Mouse (Mus musculus) adrenal gland, adult 8-10 months (tissue): Measurements from ENCODE around the gene Gm13757. TPM values are rescaled to one million over a fixed set of nuclear protein-coding genes. Genes with fewer than 3 reads are reported as not detected.
"Not testable (repeated sequence)": the region's sequence is repeated elsewhere in the genome, so short reads cannot be mapped to it uniquely, and the experiment has no call there.

Experiments used
- DNase-seq: peaks from one replicate; pipeline ENCODE4 v3.0.0; 2022
- total RNA-seq, 4 experiments: library from RNA; stranded (reverse); gene quantifications; 2 replicates each; pipeline ENCODE4 v1.2.4; 2022

Gene Gm13757
- total RNA-seq, result not detected

- DNase-seq, result no peak
Measured at GRCm38 (mm10) chr2:88449031-88449430, at the start of gene Gm13757. TSS of gene Gm13757 (minus strand) at chr2:88449131.

- no peak for DNase-seq
Measured at GRCm38 (mm10) chr2:88493020-88493419, 44.1 kb upstream of the Gm13757 start, which contains the start of gene Olfr1185-ps1. TSS of gene Olfr1185-ps1 (plus strand) at chr2:88493320.

GRCm38 (mm10) chr2:88483298-88483697, 34.4 kb upstream of the Gm13757 start, which contains the start of gene Olfr1184:
TSS of gene Olfr1184 (plus strand) at chr2:88483598.
- DNase-seq, result no peak

- not testable (repeated sequence) for DNase-seq
Measured at GRCm38 (mm10) chr2:88454567-88454966, 5.6 kb upstream of the Gm13757 start, which contains the start of gene Olfr1183. TSS of gene Olfr1183 (plus strand) at chr2:88454867.

GRCm38 (mm10) chr2:88426071-88426470, 22.9 kb downstream of the Gm13757 start, which contains the start of gene Olfr1181:
TSS of gene Olfr1181 (minus strand) at chr2:88426171.
- no peak for DNase-seq

- no peak for DNase-seq
Measured at GRCm38 (mm10) chr2:88419051-88419450, 29.9 kb downstream of the Gm13757 start, which contains the start of gene Olfr1180. TSS of gene Olfr1180 (minus strand) at chr2:88419151.

GRCm38 (mm10) chr2:88406353-88406752, 42.6 kb downstream of the Gm13757 start, which contains the start of gene Olfr1179:
TSS of gene Olfr1179 (minus strand) at chr2:88406453.
- no peak for DNase-seq

Other genes starting within 250 kb of the Gm13757 start
- gene Olfr1170, start 220.8 kb downstream of the Gm13757 start, total RNA-seq, result not detected
- gene Olfr1173, start 169.3 kb downstream of the Gm13757 start, total RNA-seq, result not detected
- not detected for gene Olfr1174-ps, start 134.0 kb downstream of the Gm13757 start, total RNA-seq
- gene Olfr1175-ps, start 121.9 kb downstream of the Gm13757 start, total RNA-seq, result under 1 TPM in 1 of 4 experiments, not detected in 3; 0.06 TPM
- gene Olfr1176, start 112.4 kb downstream of the Gm13757 start, total RNA-seq, result not detected
- gene Olfr1177-ps, start 102.6 kb downstream of the Gm13757 start, total RNA-seq, result not detected
- gene Olfr1178, start 62.1 kb downstream of the Gm13757 start, total RNA-seq, result not detected
- gene Olfr1179, start 42.7 kb downstream of the Gm13757 start, total RNA-seq, result not detected
- gene Olfr1180, start 30.0 kb downstream of the Gm13757 start, total RNA-seq, result not detected
- gene Olfr1181, start 23.0 kb downstream of the Gm13757 start, total RNA-seq, result not detected
- not detected for gene Olfr1183, start 5.7 kb upstream of the Gm13757 start, total RNA-seq
- gene Olfr1184, start 34.5 kb upstream of the Gm13757 start, total RNA-seq, result not detected
- gene Olfr1185-ps1, start 44.2 kb upstream of the Gm13757 start, total RNA-seq, result not detected
- not detected for gene Olfr1186, start 69.4 kb upstream of the Gm13757 start, total RNA-seq
- gene Olfr1188, start 107.8 kb upstream of the Gm13757 start, total RNA-seq, result not detected
- not detected for gene Olfr1189, start 137.3 kb upstream of the Gm13757 start, total RNA-seq
- not detected for gene Olfr1191-ps1, start 191.4 kb upstream of the Gm13757 start, total RNA-seq
- not detected for gene Olfr1192-ps1, start 199.4 kb upstream of the Gm13757 start, total RNA-seq
- not detected for gene Olfr1193, start 226.5 kb upstream of the Gm13757 start, total RNA-seq
- not detected for gene Olfr1195, start 240.1 kb upstream of the Gm13757 start, total RNA-seq